Mouse (Mus musculus): ENCODE measurements around the gene Map7d1.
"Not testable (repeated sequence)": the region's sequence is repeated elsewhere in the genome, so short reads cannot be mapped to it uniquely, and the experiment has no call there.

GRCm38 (mm10) chr4:126219540-126219939 lies 36.6 kb downstream of the Map7d1 start:
- not testable (repeated sequence) for TF ChIP-seq CTCF (IDR thresholded peaks at IDR 0.05; ENCODE audit: borderline replicate concordance, insufficient read depth, low read length); POLR2A (IDR thresholded peaks at IDR 0.05; ENCODE audit: low read depth, low read length)
